Mouse (Mus musculus): Measurements from ENCODE around the gene Inip.
"Not testable (repeated sequence)": the region's sequence is repeated elsewhere in the genome, so short reads cannot be mapped to it uniquely, and the experiment has no call there.

Gene Inip

GRCm38 (mm10) chr4:59807521-59807920 lies 6.1 kb upstream of the Inip start:
- DNase-seq: no peak

GRCm38 (mm10) chr4:59806879-59807195 lies 5.4 kb upstream of the Inip start:
- no peak for DNase-seq

- peak; percentile 36 for DNase-seq
Observed at GRCm38 (mm10) chr4:59805968-59806878, 4.8 kb upstream of the Inip start.

- peak; percentile 95 for DNase-seq
Observed at GRCm38 (mm10) chr4:59805181-59805967, 4.0 kb upstream of the Inip start, which contains the start of gene Snx30. Gene Snx30 (plus strand): TSS chr4:59805840.

- no peak for DNase-seq
Observed at GRCm38 (mm10) chr4:59804754-59805153, 3.4 kb upstream of the Inip start.

GRCm38 (mm10) chr4:59803358-59803757 lies 2.0 kb upstream of the Inip start:
- DNase-seq: peak; percentile 36

GRCm38 (mm10) chr4:59802792-59803191 lies 1.4 kb upstream of the Inip start:
- no peak for DNase-seq

GRCm38 (mm10) chr4:59802107-59802506 lies 718 bp upstream of the Inip start:
- DNase-seq: no peak

GRCm38 (mm10) chr4:59800181-59800580 lies 1.2 kb downstream of the Inip start:
- no peak for DNase-seq

GRCm38 (mm10) chr4:59795788-59796455 lies 5.5 kb downstream of the Inip start:
- no peak for DNase-seq

- no peak for DNase-seq
Observed at GRCm38 (mm10) chr4:59794116-59794515, 7.3 kb downstream of the Inip start.

GRCm38 (mm10) chr4:59793626-59794025 lies 7.8 kb downstream of the Inip start:
- not testable (repeated sequence) for DNase-seq

- DNase-seq: no peak
Observed at GRCm38 (mm10) chr4:59789015-59789414, 12.4 kb downstream of the Inip start.

GRCm38 (mm10) chr4:59787126-59787525 lies 14.3 kb downstream of the Inip start:
- DNase-seq: no peak

GRCm38 (mm10) chr4:59786661-59787060 lies 14.7 kb downstream of the Inip start:
- peak; percentile 80 for DNase-seq

- DNase-seq: no peak
Observed at GRCm38 (mm10) chr4:59785412-59785811, 16.0 kb downstream of the Inip start.

GRCm38 (mm10) chr4:59783685-59784279 lies 17.6 kb downstream of the Inip start:
- peak; percentile 95 for DNase-seq

- DNase-seq: peak; percentile 36
Observed at GRCm38 (mm10) chr4:59782853-59783684, 18.3 kb downstream of the Inip start.

GRCm38 (mm10) chr4:59780568-59780967 lies 20.8 kb downstream of the Inip start:
- no peak for DNase-seq

- DNase-seq: no peak
Observed at GRCm38 (mm10) chr4:59777828-59778227, 23.6 kb downstream of the Inip start.

GRCm38 (mm10) chr4:59772171-59772879 lies 29.1 kb downstream of the Inip start:
- DNase-seq: no peak

All from thymus, postnatal 25 days (tissue).